Mouse (Mus musculus): ENCODE measurements around the gene Klhl36. TPM values are rescaled to one million over a fixed set of nuclear protein-coding genes. Genes with fewer than 3 reads are reported as not detected.

Klhl36 gene
- polyA plus RNA-seq, 1 experiment from 2014 or later = 8.1 TPM

DNA sequence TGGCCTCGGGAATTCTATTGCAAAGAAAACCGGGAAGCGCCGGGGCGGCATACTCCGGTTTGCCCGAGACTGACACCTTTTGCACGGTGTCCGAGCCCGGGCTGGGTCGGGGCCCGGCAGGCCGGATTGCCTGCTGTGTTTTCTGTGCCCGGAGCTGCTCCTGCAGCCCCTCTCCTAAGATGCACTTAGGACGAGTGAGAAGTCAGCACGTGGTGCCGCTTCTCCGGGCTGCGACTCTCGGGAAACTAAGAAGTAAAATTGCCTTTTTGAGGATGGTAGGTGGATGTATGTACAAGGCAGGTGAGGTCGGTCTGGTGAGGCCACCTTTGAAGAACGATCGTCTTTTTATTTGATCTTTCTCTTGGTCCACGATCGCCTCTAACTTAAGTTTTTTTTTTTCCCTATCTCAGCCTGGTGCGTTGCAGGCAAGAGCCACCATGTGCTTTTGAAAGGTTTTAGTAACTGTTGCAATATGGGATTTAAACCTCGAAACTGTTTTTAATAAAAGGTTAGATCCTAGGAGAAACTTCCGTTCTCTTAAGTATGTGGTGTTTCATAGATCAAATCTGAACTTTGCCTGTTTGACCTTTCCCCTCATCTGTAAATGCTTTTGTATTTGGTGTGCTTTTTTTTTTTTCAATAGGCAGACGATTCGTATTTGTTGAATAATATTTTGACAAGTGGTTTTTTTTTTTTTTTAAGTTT, 49.3 kb downstream of the Klhl36 start:
- Histone ChIP-seq H3K36me3 (replicated peaks; ENCODE audit: control insufficient read depth, insufficient read depth, low read depth, low read length) (no peaks in the 10 kb centered on the region), H3K27ac (replicated peaks; ENCODE audit: low read depth, low read length) (peak overlapping the region; percentile 85), H3K27me3 (ENCODE audit: control insufficient read depth, insufficient read depth, low read length) (no peaks in the 10 kb centered on the region), H3K4me1 (ENCODE audit: control insufficient read depth, insufficient read depth, low read length) (peaks cover 4% of the 10 kb centered on the region; the same call in 1 of the 2 replicates), H3K9me3 (replicated peaks; ENCODE audit: control insufficient read depth, low read length) (no peaks in the 10 kb centered on the region), H3K4me2 (ENCODE audit: low read depth, low read length) (peak overlapping the region; percentile 93), H3K4me3 (ENCODE audit: low read depth, low read length) (peak overlapping the region; percentile 84), H3K9ac (replicated peaks; ENCODE audit: low read length) (peak overlapping the region; percentile 94)
- under 1% methylated on average over 30 of the region's 30 CpGs for WGBS
- ATAC-seq (replicated peaks; ENCODE audit: insufficient number of reproducible peaks, low FRiP score, low TSS enrichment, low read depth) (peak; percentile 39; the same call in 1 of the 2 replicates), DNase-seq (ENCODE audit: low spot score) (peak; percentile 29)

DNA sequence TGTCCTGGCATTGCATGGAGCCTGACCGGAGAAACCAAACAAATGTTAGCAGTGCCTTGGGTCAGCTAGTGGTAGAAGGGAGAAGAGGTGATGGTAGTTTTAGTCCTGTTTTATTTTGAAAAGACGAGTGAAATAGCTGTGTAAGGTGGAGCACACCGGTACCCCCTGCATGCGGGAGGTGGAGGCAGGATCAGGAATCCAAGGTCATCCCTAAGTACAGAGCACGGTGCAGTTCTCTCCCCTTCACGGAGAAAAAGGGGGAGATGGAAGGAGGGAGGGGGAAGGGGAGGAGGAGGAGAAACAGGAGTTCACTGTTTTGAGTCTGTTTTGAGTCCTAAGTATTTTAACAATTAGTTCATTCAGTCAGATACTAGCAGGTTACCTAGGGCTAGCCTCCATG, 50.6 kb downstream of the Klhl36 start:
- H3K9ac ChIP-seq (replicated peaks; ENCODE audit: low read length) = no peak overlapping the region
- no peaks in the 10 kb centered on the region for H3K27me3 ChIP-seq (ENCODE audit: control insufficient read depth, insufficient read depth, low read length)
- peak overlapping the region; percentile 93 for H3K4me2 ChIP-seq (ENCODE audit: low read depth, low read length)
- peaks cover 4% of the 10 kb centered on the region; the same call in 1 of the 2 replicates for H3K4me1 ChIP-seq (ENCODE audit: control insufficient read depth, insufficient read depth, low read length)
- no peak for ATAC-seq (replicated peaks; ENCODE audit: insufficient number of reproducible peaks, low FRiP score, low TSS enrichment, low read depth)
- no peak for DNase-seq (ENCODE audit: low spot score)
- 48% methylated on average over 6 of the region's 6 CpGs for WGBS
- H3K9me3 ChIP-seq (replicated peaks; ENCODE audit: control insufficient read depth, low read length) = no peaks in the 10 kb centered on the region
- no peaks in the 10 kb centered on the region for H3K36me3 ChIP-seq (replicated peaks; ENCODE audit: control insufficient read depth, insufficient read depth, low read depth, low read length)
- no peak overlapping the region for H3K27ac ChIP-seq (replicated peaks; ENCODE audit: low read depth, low read length)
- H3K4me3 ChIP-seq (ENCODE audit: low read depth, low read length) = peak overlapping the region; percentile 84; the same call in 1 of the 2 replicates

DNA sequence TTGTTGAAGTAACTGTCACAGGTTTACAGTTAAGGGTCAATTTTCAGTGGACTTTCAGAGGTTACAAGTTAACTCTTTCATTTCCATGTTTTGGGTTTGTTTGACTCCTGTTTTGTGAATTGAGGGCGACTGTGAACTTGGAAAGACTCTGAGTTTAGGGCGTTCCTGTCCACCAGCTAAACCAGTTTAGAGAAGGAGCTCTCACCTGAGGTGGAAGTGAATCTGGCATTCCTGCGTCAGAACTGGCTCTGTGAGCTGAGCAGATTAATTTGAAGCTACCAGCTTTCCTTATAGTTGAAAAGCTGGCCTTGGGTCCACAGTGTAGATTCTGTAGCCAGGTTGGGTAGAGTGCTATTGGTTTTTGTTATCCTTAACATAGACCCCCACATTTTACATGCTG, 51.1 kb downstream of the Klhl36 start:
- H3K9ac ChIP-seq (replicated peaks; ENCODE audit: low read length) = no peak overlapping the region
- no peak overlapping the region for H3K27ac ChIP-seq (replicated peaks; ENCODE audit: low read depth, low read length)
- 75% methylated on average over 3 of the region's 3 CpGs for WGBS
- H3K4me2 ChIP-seq (ENCODE audit: low read depth, low read length) = no peak overlapping the region
- H3K27me3 ChIP-seq (ENCODE audit: control insufficient read depth, insufficient read depth, low read length) = no peaks in the 10 kb centered on the region
- H3K4me3 ChIP-seq (ENCODE audit: low read depth, low read length) = no peak overlapping the region
- H3K4me1 ChIP-seq (ENCODE audit: control insufficient read depth, insufficient read depth, low read length) = peaks cover 4% of the 10 kb centered on the region; the same call in 1 of the 2 replicates
- DNase-seq (ENCODE audit: low spot score) = no peak
- H3K9me3 ChIP-seq (replicated peaks; ENCODE audit: control insufficient read depth, low read length) = no peaks in the 10 kb centered on the region
- no peaks in the 10 kb centered on the region for H3K36me3 ChIP-seq (replicated peaks; ENCODE audit: control insufficient read depth, insufficient read depth, low read depth, low read length)
- ATAC-seq (replicated peaks; ENCODE audit: insufficient number of reproducible peaks, low FRiP score, low TSS enrichment, low read depth) = no peak

DNA sequence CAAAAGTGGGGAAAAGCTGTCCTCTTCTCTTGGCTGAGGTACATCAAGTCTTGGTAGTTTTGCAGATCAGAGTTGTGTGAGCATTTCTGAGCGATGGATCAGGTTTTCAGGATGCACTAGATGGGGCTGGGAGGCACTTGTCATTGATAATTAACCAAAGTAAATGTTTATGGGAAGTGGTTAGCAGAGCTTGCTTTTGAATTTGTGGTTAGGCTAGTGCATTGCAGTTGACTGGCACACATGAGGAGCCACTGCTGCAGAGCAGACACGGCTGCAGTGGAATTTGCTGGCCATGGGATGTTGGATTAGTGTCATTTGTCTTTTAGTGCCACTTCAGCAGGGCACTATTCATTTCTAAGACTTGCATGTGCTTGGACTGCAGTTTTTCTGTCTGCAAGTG, 52.1 kb downstream of the Klhl36 start:
- ATAC-seq (replicated peaks; ENCODE audit: insufficient number of reproducible peaks, low FRiP score, low TSS enrichment, low read depth) (no peak), DNase-seq (ENCODE audit: low spot score) (no peak)
- Histone ChIP-seq H3K4me3 (ENCODE audit: low read depth, low read length) (no peak overlapping the region), H3K9me3 (replicated peaks; ENCODE audit: control insufficient read depth, low read length) (no peaks in the 10 kb centered on the region), H3K4me1 (ENCODE audit: control insufficient read depth, insufficient read depth, low read length) (peaks cover 4% of the 10 kb centered on the region; the same call in 1 of the 2 replicates), H3K36me3 (replicated peaks; ENCODE audit: control insufficient read depth, insufficient read depth, low read depth, low read length) (no peaks in the 10 kb centered on the region), H3K27ac (replicated peaks; ENCODE audit: low read depth, low read length) (no peak overlapping the region), H3K4me2 (ENCODE audit: low read depth, low read length) (no peak overlapping the region), H3K9ac (replicated peaks; ENCODE audit: low read length) (no peak overlapping the region), H3K27me3 (ENCODE audit: control insufficient read depth, insufficient read depth, low read length) (no peaks in the 10 kb centered on the region)
- WGBS = 53% methylated on average over 2 of the region's 2 CpGs

DNA sequence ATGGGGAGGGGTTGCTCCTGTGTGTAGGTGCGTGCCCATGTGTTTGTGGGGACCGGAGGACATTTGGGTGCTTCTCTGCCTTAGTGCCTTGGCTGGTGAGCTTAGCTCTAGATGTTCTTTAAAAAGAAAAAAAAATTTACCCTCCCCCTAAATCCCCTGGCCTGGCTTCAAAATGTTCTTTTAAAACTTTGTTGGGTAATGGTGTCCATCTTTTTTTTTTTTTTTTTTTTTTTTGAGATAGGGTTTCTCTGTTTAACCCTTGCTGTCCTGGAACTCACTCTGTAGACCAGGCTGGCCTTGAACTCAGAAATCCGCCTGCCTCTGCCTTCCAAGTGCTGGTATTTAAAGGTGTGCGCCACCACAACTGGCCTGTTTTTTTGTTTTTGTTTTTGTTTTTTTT, 53.2 kb downstream of the Klhl36 start:
- Histone ChIP-seq H3K9ac (replicated peaks; ENCODE audit: low read length) (no peak overlapping the region), H3K27me3 (ENCODE audit: control insufficient read depth, insufficient read depth, low read length) (no peaks in the 10 kb centered on the region), H3K4me3 (ENCODE audit: low read depth, low read length) (no peak overlapping the region), H3K36me3 (replicated peaks; ENCODE audit: control insufficient read depth, insufficient read depth, low read depth, low read length) (no peaks in the 10 kb centered on the region), H3K27ac (replicated peaks; ENCODE audit: low read depth, low read length) (no peak overlapping the region), H3K4me1 (ENCODE audit: control insufficient read depth, insufficient read depth, low read length) (peaks cover 4% of the 10 kb centered on the region; the same call in 1 of the 2 replicates), H3K9me3 (replicated peaks; ENCODE audit: control insufficient read depth, low read length) (no peaks in the 10 kb centered on the region), H3K4me2 (ENCODE audit: low read depth, low read length) (no peak overlapping the region)
- 86% methylated on average over 4 of the region's 4 CpGs for WGBS
- DNase-seq (ENCODE audit: low spot score) (no peak), ATAC-seq (replicated peaks; ENCODE audit: insufficient number of reproducible peaks, low FRiP score, low TSS enrichment, low read depth) (no peak)

DNA sequence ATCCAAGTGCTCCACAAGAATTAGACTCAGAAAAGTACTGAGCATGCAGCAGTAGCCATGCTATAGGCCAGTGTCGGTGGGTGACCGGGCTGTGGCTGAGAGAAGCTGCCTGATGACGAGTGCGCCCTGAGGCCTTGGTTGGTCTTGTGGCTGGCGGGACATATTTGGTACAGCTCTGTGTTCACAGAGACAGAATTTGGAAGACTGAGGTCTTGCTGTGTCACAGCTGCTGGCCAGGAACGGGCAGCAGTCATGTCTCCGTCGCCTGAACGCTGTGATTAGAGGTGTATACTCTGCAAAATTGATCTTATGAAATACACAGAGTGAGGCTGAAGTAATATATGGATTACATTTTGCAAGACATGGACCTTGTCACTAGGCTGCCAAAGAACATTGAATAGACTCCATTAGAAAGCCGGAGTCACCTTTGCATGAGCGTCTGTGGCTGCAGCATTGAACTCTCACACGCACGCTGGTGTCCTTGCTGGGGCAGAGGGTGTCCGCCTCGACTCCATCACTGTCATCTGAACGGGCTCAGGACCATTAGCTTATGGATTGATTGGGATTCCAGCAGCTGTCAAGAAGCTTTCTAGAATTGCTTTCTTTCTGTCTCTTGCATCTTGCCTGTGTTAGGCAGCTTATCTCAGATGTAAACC, 54.3 kb downstream of the Klhl36 start:
- H3K36me3 ChIP-seq (replicated peaks; ENCODE audit: control insufficient read depth, insufficient read depth, low read depth, low read length) = no peaks in the 10 kb centered on the region
- no peak overlapping the region for H3K4me3 ChIP-seq (ENCODE audit: low read depth, low read length)
- H3K4me1 ChIP-seq (ENCODE audit: control insufficient read depth, insufficient read depth, low read length) = peaks cover 4% of the 10 kb centered on the region; the same call in 1 of the 2 replicates
- ATAC-seq (replicated peaks; ENCODE audit: insufficient number of reproducible peaks, low FRiP score, low TSS enrichment, low read depth) = no peak
- no peaks in the 10 kb centered on the region for H3K9me3 ChIP-seq (replicated peaks; ENCODE audit: control insufficient read depth, low read length)
- DNase-seq (ENCODE audit: low spot score) = no peak
- H3K27me3 ChIP-seq (ENCODE audit: control insufficient read depth, insufficient read depth, low read length) = no peaks in the 10 kb centered on the region
- no peak overlapping the region for H3K4me2 ChIP-seq (ENCODE audit: low read depth, low read length)
- 77% methylated on average over 16 of the region's 16 CpGs for WGBS
- H3K27ac ChIP-seq (replicated peaks; ENCODE audit: low read depth, low read length) = no peak overlapping the region
- no peak overlapping the region for H3K9ac ChIP-seq (replicated peaks; ENCODE audit: low read length)

DNA sequence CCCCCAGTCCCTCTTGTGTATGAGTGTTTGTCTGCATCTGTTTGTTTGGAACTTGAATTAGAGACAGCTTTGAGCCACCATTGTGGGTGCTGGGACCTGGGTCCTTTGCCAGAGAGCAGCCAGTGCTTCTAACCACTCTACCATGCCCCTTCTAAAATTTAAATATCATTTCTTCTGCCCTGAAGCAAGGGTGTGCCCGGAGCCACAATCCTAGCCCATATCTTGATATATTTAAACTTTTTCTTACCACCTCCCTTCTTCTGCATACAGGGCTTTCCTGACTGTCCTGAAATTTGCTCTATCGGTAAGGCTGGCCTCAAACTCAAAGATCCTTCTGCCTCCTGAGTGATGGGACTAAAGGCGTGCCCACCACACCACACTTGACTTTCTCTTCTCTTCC, 55.3 kb downstream of the Klhl36 start:
- DNase-seq (ENCODE audit: low spot score) = no peak
- Histone ChIP-seq H3K4me1 (ENCODE audit: control insufficient read depth, insufficient read depth, low read length) (peaks cover 4% of the 10 kb centered on the region; the same call in 1 of the 2 replicates), H3K27me3 (ENCODE audit: control insufficient read depth, insufficient read depth, low read length) (no peaks in the 10 kb centered on the region), H3K9ac (replicated peaks; ENCODE audit: low read length) (no peak overlapping the region), H3K36me3 (replicated peaks; ENCODE audit: control insufficient read depth, insufficient read depth, low read depth, low read length) (no peaks in the 10 kb centered on the region), H3K27ac (replicated peaks; ENCODE audit: low read depth, low read length) (no peak overlapping the region), H3K9me3 (replicated peaks; ENCODE audit: control insufficient read depth, low read length) (no peaks in the 10 kb centered on the region), H3K4me2 (ENCODE audit: low read depth, low read length) (no peak overlapping the region), H3K4me3 (ENCODE audit: low read depth, low read length) (no peak overlapping the region)
- WGBS = 90% methylated on average over 3 of the region's 3 CpGs
- no peak for ATAC-seq (replicated peaks; ENCODE audit: insufficient number of reproducible peaks, low FRiP score, low TSS enrichment, low read depth)

DNA sequence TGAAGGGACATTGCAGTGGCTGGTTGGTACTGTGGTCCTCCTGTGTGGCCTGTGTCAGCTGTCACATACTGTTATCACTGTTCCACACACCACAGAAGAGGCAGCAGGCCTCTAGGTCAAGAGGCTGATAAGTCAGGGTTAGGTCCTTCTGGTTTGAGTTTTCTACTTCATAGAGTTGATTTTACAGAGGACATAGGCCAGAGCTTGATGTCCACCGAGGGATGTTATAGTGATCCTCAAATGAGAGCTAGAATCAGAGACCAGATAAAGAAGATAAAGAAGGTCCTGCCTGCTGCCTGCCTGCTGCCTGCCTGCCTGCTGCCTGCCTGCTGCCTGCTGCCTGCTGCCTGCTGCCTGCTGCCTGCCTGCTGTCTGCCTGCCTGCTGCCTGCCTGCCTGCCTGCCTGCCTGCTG, 56.1 kb downstream of the Klhl36 start:
- H3K4me1 ChIP-seq (ENCODE audit: control insufficient read depth, insufficient read depth, low read length) = 0 out of 2 replicates have a peak, but pooled peaks cover 4% of the 10 kb centered on the region
- no peak overlapping the region for H3K9ac ChIP-seq (replicated peaks; ENCODE audit: low read length)
- no peak for DNase-seq (ENCODE audit: low spot score)
- no peak overlapping the region for H3K27ac ChIP-seq (replicated peaks; ENCODE audit: low read depth, low read length)
- H3K27me3 ChIP-seq (ENCODE audit: control insufficient read depth, insufficient read depth, low read length) = no peaks in the 10 kb centered on the region
- H3K9me3 ChIP-seq (replicated peaks; ENCODE audit: control insufficient read depth, low read length) = no peaks in the 10 kb centered on the region
- no peaks in the 10 kb centered on the region for H3K36me3 ChIP-seq (replicated peaks; ENCODE audit: control insufficient read depth, insufficient read depth, low read depth, low read length)
- no peak overlapping the region for H3K4me2 ChIP-seq (ENCODE audit: low read depth, low read length)
- no peak overlapping the region for H3K4me3 ChIP-seq (ENCODE audit: low read depth, low read length)
- WGBS = 69% methylated on average over 1 of the region's 1 CpGs
- ATAC-seq (replicated peaks; ENCODE audit: insufficient number of reproducible peaks, low FRiP score, low TSS enrichment, low read depth) = no peak

Data from embryonic facial prominence, embryonic 11.5 days (tissue).